Mouse (Mus musculus): ENCODE results near the gene Rwdd4a.

Gene Rwdd4a

DNA sequence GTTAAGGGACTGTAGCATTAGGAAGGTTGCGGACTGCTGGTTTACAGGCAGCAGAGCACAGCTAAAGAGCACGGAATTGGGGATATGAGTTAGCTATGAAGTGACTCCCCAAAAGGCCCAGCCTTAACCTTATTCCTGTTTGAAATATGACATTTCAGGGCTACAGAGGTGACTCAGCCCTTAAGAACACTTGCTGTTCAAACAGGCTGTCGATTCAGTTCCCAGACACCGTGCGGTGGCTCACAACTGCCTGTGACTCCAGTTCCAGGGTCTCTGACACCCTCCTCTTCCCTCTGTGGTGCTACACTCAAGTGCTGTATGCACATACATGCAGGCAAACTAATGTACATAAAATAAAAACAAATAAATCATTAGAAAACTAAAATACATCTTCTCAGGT is 55.2 kb downstream of the Rwdd4a start:
- DNase-seq (ENCODE audit: low spot score in 2 of 2) = no peak

GRCm38 (mm10) chr8:47590400-47590799 is 56.9 kb downstream of the Rwdd4a start:
- no peak for DNase-seq (ENCODE audit: low spot score in 2 of 2)

DNA sequence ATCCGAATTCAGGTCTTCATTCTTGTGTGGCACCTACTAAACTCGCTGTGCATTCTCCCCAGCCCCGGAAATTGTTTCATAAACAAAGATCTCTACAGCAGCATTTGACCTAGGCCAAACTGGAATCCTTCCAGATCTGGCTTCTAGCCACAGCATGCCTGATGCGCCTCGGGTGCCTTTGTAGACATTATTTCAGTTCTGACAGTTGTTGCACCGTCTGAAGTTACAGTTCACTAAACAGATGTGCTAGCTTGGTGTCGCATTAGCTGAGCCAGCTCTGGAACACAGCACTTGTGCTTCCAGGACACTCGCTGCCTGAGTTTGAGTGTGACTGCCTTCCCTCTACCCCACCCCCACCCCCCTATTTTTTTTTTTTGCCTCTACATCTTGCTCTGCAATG is 67.2 kb downstream of the Rwdd4a start:
- DNase-seq (ENCODE audit: low spot score in 2 of 2) = no peak
